Mouse (Mus musculus): Measurements from ENCODE around the gene Ifitm6.

DNA sequence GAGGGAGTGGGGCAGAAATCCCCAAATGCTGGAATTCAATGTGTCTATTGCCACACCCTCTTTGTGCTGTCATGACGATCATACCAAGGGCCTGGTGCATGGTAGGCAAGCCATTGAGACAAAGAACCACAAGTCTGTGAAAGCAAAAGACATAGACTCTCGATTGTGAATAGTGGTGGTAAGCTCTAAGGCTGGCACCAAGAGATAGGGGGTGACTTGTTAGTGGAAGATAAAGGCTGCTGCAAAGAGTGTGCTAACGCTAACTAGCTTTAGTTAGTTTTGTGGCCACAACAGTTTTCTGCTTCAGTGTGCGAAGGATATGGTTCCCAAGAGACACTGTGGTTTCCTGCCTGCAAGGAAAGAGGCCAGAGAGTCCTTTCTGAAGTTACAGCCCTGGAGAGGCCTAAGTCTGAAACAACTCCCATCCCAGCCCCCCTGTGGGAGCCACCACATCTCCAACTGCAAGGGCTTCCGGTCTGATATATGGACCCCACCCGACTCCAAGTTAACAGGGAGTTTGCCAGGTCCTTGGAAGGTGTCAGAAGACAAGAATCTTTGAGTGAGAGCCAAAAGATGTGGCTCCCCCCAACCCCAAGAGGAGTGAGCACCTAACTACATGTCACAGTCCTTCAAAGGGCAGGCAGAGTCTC, 29.3 kb upstream of the Ifitm6 start:
- TF ChIP-seq GATA1 (IDR thresholded peaks at IDR 0.05; ENCODE audit: borderline replicate concordance, low read length) (peak; percentile 98), FLI1 (IDR thresholded peaks at IDR 0.05; ENCODE audit: low read length) (no peak)

Measured in megakaryocyte, embryonic 14.5 days (primary cell).